Comparison of ENCODE assay signal across 31 mouse cellular contexts in the genomic region with DNA sequence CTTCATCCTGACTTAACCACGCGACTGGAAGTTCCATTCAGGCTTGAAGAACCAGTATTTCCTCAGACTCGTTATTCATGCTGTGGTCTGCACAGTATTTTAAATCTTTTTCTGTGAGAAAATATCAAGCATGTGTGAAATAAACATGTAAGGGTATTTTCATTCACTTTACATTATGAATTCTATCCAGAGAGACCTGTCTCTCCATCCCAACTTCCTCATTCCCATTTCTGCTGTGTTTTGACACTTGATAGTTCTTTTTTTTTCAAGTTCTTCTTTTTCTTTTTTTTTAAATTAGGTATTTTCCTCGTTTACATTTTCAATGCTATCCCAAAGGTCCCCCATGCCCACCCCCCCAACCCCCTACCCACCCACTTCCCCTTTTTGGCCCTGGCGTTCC.
"Had no signal": no experiment of that assay in that cellular context is flagged by ENCODE, and none has a peak within 500 bp of the region (broad histone marks: within the 10 kb centered on the region; RNA-seq: fewer than 3 reads in every experiment).

No protein-coding gene starts in this region.

- H3K4me2 ChIP-seq: heart, embryonic 11.5 days; heart, embryonic 12.5 days; heart, embryonic 13.5 days; heart, embryonic 15.5 days; hindbrain, embryonic 12.5 days; hindbrain, embryonic 13.5 days; hindbrain, embryonic 14.5 days; hindbrain, embryonic 15.5 days; intestine, embryonic 15.5 days; kidney, embryonic 15.5 days had no signal

- DNase-seq: heart, postnatal 10 days; heart, postnatal 14 days; heart, postnatal 36 days; heart, postnatal 4 days; kidney, adult 11 months; kidney, adult 18-20 months; kidney, adult 2 months; kidney, adult 8-10 months; kidney, adult 9 months; kidney, postnatal 10 days; kidney, postnatal 14 days; kidney, postnatal 25 days; kidney, postnatal 36 days; kidney, postnatal 4 days; layer of hippocampus, adult 9-11 months; layer of hippocampus, postnatal 36 days had no signal

- H3K36me3 ChIP-seq: heart, embryonic 10.5 days; heart, embryonic 12.5 days; heart, embryonic 13.5 days; heart, embryonic 15.5 days; hindbrain, embryonic 10.5 days; hindbrain, embryonic 12.5 days; hindbrain, embryonic 13.5 days; hindbrain, embryonic 15.5 days; intestine, embryonic 15.5 days; kidney, embryonic 15.5 days had no signal

- H3K27me3 ChIP-seq: heart, embryonic 12.5 days; heart, embryonic 13.5 days; heart, embryonic 15.5 days; hindbrain, embryonic 12.5 days; hindbrain, embryonic 13.5 days; hindbrain, embryonic 15.5 days; intestine, embryonic 15.5 days; kidney, embryonic 15.5 days had no signal

- H3K27ac ChIP-seq: heart, embryonic 10.5 days; heart, embryonic 13.5 days; heart, embryonic 15.5 days; hindbrain, embryonic 10.5 days; hindbrain, embryonic 12.5 days; hindbrain, embryonic 13.5 days; hindbrain, embryonic 14.5 days; hindbrain, embryonic 15.5 days; hindbrain, postnatal 0 days; intestine, embryonic 15.5 days; kidney, embryonic 15.5 days; kidney, postnatal 0 days; layer of hippocampus, adult 2 months had no signal

- H3K9me3 ChIP-seq: heart, embryonic 10.5 days; heart, embryonic 12.5 days; heart, embryonic 13.5 days; heart, embryonic 15.5 days; hindbrain, embryonic 10.5 days; hindbrain, embryonic 12.5 days; hindbrain, embryonic 13.5 days; hindbrain, embryonic 15.5 days; intestine, embryonic 15.5 days; kidney, embryonic 15.5 days had no signal

- H3K4me3 ChIP-seq: heart, embryonic 10.5 days; heart, embryonic 12.5 days; heart, embryonic 13.5 days; heart, embryonic 15.5 days; hindbrain, embryonic 10.5 days; hindbrain, embryonic 12.5 days; hindbrain, embryonic 13.5 days; hindbrain, embryonic 15.5 days; intestine, embryonic 15.5 days; kidney, embryonic 15.5 days; layer of hippocampus, adult 2 months had no signal

- H3K4me1 ChIP-seq: heart, embryonic 10.5 days; heart, embryonic 12.5 days; heart, embryonic 13.5 days; heart, embryonic 15.5 days; hindbrain, embryonic 10.5 days; hindbrain, embryonic 12.5 days; hindbrain, embryonic 13.5 days; hindbrain, embryonic 15.5 days; intestine, embryonic 15.5 days; kidney, embryonic 15.5 days had no signal

- H3K9ac ChIP-seq: heart, embryonic 12.5 days; heart, embryonic 13.5 days; heart, embryonic 15.5 days; hindbrain, embryonic 12.5 days; hindbrain, embryonic 13.5 days; hindbrain, embryonic 14.5 days; hindbrain, embryonic 15.5 days; intestine, embryonic 15.5 days; kidney, embryonic 15.5 days had no signal
